Mouse (Mus musculus) ES-E14 (cell line): ENCODE results near the gene Spag9.

Source experiments
- CHD2 ChIP-seq: IDR thresholded peaks from 2 replicates; pipeline ENCODE4 v1.6.1; 2014; ENCODE audit warnings: mild to moderate bottlenecking, low read depth, low read length, inconsistent platforms
- HCFC1 ChIP-seq: IDR thresholded peaks from 2 replicates; pipeline ENCODE4 v1.6.1; 2012; ENCODE audit warnings: low read length, inconsistent platforms, borderline replicate concordance; ENCODE audit not compliant: insufficient read depth
- MAFK ChIP-seq: IDR thresholded peaks from 2 replicates; pipeline ENCODE4 v1.6.1; 2014; ENCODE audit warnings: mild to moderate bottlenecking, low read depth, low read length, inconsistent platforms; ENCODE audit not compliant: insufficient read depth
- ZC3H11A ChIP-seq: IDR thresholded peaks from 2 replicates; pipeline ENCODE4 v1.6.1; 2012; ENCODE audit warnings: low read depth, mild to moderate bottlenecking, inconsistent platforms, low read length, borderline replicate concordance
- ZNF384 ChIP-seq: IDR thresholded peaks from 2 replicates; pipeline ENCODE4 v1.6.1; 2012; ENCODE audit warnings: low read depth, low read length, inconsistent platforms

DNA sequence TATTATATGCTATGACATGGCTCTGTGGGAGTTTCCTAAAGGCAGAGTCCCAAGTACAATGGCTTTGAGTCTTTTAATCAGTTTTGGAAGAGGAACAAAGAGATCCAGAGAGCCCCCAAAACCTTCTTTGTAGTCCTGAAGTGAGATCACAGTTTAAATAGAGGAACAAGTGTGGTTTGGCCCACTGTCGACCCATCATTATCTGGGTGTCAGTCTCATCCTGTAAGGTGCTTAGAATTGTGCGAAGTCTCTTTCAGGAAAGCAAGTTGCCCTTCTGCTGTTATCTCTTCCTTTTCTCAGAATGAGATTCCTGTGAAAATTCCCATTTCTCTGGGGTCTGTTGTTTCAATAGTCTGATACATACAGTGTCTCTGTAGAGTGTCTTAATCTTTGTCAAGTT is 74.6 kb downstream of the Spag9 start:
- no peak for TF ChIP-seq CHD2
- TF ChIP-seq ZNF384, result no peak
- TF ChIP-seq HCFC1, result no peak
- no peak for TF ChIP-seq ZC3H11A
- no peak for TF ChIP-seq MAFK
